Mouse (Mus musculus) lung, embryonic 15.5 days (tissue): ENCODE measurements around the gene Ccdc141. TPM values are rescaled to one million over a fixed set of nuclear protein-coding genes. Genes with fewer than 3 reads are reported as not detected.
A peak's percentile ranks its signal among the peaks of the same experiment; 100 is the strongest.

Experiments used
- ATAC-seq: fragments of 200-750 bp; cut with Nextera tagmentation; 2 replicates; pipeline ENCODE4 v1.8.0; 2017; ENCODE audit warnings: moderate number of reproducible peaks, borderline replicate concordance; ENCODE audit not compliant: low FRiP score, low TSS enrichment; ENCODE audit errors: extremely low read depth
- H3K27ac ChIP-seq: fragments of 300-500 bp; sonication (generic); 2 replicates; pipeline ENCODE4 v1.5.1; 2015; ENCODE audit warnings: moderate library complexity, mild to moderate bottlenecking, inconsistent platforms
- H3K27me3 ChIP-seq: fragments of 300-500 bp; sonication (generic); 2 replicates; pipeline ENCODE4 v1.6.1; 2015; ENCODE audit warnings: inconsistent platforms
- H3K36me3 ChIP-seq: fragments of 300-500 bp; sonication (generic); 2 replicates; pipeline ENCODE4 v1.6.1; 2015; ENCODE audit warnings: inconsistent platforms
- H3K4me1 ChIP-seq: fragments of 300-500 bp; sonication (generic); 2 replicates; pipeline ENCODE4 v1.6.1; 2015; ENCODE audit warnings: inconsistent platforms
- H3K4me2 ChIP-seq: fragments of 300-500 bp; sonication (generic); 2 replicates; pipeline ENCODE4 v1.6.1; 2015; ENCODE audit warnings: inconsistent platforms, mild to moderate bottlenecking, moderate library complexity
- H3K4me3 ChIP-seq: fragments of 300-500 bp; sonication (generic); 2 replicates; pipeline ENCODE4 v1.5.1; 2015; ENCODE audit warnings: mild to moderate bottlenecking, inconsistent platforms
- H3K9ac ChIP-seq: fragments of 300-500 bp; sonication (generic); 2 replicates; pipeline ENCODE4 v1.6.1; 2015; ENCODE audit warnings: inconsistent platforms
- H3K9me3 ChIP-seq: fragments of 300-500 bp; sonication (generic); 2 replicates; pipeline ENCODE4 v1.6.1; 2016; ENCODE audit warnings: inconsistent platforms
- WGBS: fragments of 180-500 bp; shearing (Covaris S2); methylation state at CpG from one replicate; pipeline ENCODE4 v1.1.7; 2015; 5-methylcytosine and 5-hydroxymethylcytosine counted together
- polyA plus RNA-seq: library from polyadenylated mRNA; unstranded; fragments of >200 nt; fragmentation: Nextera tagmentation; extraction: Ambion mirVana; gene quantifications from 2 replicates; pipeline ENCODE4 v1.2.1, GENCODE M21; 2015

Ccdc141 gene
- polyA plus RNA-seq, 1 experiment from 2014 or later: 19.6 TPM

DNA sequence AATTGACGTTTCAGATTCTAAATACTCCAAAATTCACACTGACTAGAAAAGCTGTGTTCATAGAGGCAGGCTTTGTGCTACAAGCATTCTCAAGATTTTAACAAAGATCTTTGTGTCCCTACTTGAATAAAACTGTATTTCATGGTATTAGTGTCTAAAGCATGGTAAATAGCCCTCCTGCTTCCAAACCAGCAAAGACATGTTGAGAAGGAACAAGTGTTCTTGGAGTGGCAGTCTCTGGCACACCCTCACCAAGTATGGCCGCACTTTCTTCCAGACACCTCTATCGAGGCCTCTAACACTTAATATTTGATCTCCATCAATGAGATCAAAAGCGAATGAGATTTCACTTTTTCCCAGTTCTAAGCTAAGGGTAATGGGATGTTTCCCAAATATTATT, 78.7 kb downstream of the Ccdc141 start:
- H3K4me2 ChIP-seq: no peak overlapping the region
- H3K4me1 ChIP-seq: no peaks in the 10 kb centered on the region
- H3K27me3 ChIP-seq: no peaks in the 10 kb centered on the region
- H3K27ac ChIP-seq: peak overlapping the region; percentile 15; the same call in 1 of the 2 replicates
- H3K9me3 ChIP-seq: no peaks in the 10 kb centered on the region
- no peaks in the 10 kb centered on the region for H3K36me3 ChIP-seq
- no peak overlapping the region for H3K4me3 ChIP-seq
- H3K9ac ChIP-seq: no peak overlapping the region
- 69% methylated on average over 4 of the region's 4 CpGs for WGBS
- no peak for ATAC-seq

DNA sequence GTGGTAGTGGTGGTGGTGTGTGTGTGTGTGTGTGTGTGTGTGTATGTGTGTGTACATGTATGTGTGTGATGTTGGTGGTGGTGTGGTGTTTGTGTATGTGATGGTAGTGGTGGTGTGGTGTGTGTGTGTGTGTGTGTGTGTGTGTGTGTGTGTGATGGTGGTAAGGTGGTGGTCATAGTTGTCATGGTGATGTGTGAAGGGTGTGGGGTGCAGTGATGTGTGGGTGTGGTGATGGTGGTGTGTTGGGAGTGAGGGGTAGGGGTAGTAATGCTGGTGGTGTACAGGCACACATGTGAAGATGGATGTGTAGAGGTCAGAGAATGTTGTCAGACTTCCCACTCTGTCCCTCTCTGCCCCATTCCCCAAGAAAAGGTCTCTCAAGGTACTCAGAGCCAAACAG, 85.1 kb downstream of the Ccdc141 start:
- Histone ChIP-seq H3K4me3 (no peak overlapping the region), H3K4me1 (no peaks in the 10 kb centered on the region), H3K36me3 (no peaks in the 10 kb centered on the region), H3K9me3 (no peaks in the 10 kb centered on the region), H3K27ac (no peak overlapping the region), H3K27me3 (no peaks in the 10 kb centered on the region), H3K9ac (no peak overlapping the region), H3K4me2 (no peak overlapping the region)
- no peak for ATAC-seq

DNA sequence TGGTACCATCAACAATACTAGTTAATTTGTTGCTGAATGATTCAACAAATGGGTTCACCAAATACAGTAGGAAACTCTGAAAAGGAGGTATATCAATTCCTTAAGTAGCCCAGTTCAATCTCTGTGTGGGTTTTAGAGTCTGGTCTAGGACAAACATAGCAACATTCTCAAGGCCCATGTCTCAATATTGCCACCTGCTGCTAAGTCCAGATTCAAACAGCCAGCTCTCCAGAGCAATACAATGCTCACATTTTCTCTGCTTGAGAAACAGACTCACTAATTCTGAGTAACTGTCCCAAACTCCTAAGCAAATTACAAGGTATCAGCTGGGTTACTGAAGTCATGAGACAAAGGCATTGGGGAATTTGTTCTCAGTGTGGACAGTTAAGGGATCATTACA, 85.8 kb downstream of the Ccdc141 start:
- Histone ChIP-seq H3K4me1 (no peaks in the 10 kb centered on the region), H3K27me3 (no peaks in the 10 kb centered on the region), H3K9me3 (no peaks in the 10 kb centered on the region), H3K36me3 (no peaks in the 10 kb centered on the region), H3K9ac (no peak overlapping the region), H3K4me2 (no peak overlapping the region), H3K4me3 (no peak overlapping the region), H3K27ac (no peak overlapping the region)
- ATAC-seq: no peak

DNA sequence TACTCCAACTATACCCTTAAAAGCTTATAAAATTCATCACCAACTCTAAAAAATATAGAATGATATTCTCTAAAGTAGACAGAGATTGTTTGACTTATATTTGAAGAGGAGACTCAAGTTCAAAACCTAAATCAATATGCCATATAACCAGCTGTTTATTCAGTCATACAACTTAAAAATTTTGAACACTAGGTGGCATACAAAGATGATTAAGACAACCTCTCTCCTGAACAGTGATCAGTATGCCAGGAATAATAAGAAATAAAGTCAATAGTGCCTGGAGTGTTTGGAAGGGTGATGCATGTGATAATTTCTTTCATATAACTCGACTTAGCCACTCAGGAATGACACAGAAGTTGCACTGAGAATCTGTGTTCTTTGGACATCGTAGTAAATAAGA, 89.3 kb downstream of the Ccdc141 start:
- no peak for ATAC-seq
- Histone ChIP-seq H3K9me3 (no peaks in the 10 kb centered on the region), H3K4me3 (no peak overlapping the region), H3K36me3 (no peaks in the 10 kb centered on the region), H3K27ac (no peak overlapping the region), H3K4me1 (no peaks in the 10 kb centered on the region), H3K4me2 (no peak overlapping the region), H3K9ac (no peak overlapping the region), H3K27me3 (no peaks in the 10 kb centered on the region)
- 61% methylated on average over 2 of the region's 2 CpGs for WGBS

DNA sequence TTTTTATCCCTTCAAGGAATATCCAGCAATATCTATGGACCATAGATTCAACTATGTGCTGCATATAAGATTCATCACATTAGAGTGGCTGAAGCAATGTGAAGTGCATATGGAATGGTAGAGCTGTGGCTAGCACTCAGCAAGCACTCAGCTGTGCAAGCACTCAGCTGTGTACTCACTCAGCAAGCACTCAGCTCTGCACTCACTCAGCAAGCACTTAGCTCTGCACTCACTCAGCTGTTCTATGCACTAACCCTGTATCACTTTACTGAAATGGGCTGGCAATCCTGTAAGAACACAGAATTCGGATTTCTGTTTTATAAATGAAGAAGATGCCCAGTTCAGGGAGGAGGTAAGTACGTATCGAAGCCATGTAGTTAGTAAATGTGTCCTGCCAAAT, 89.8 kb downstream of the Ccdc141 start:
- H3K27ac ChIP-seq: no peak overlapping the region
- no peaks in the 10 kb centered on the region for H3K36me3 ChIP-seq
- ATAC-seq: no peak
- H3K27me3 ChIP-seq: no peaks in the 10 kb centered on the region
- no peak overlapping the region for H3K9ac ChIP-seq
- H3K4me2 ChIP-seq: no peak overlapping the region
- no peaks in the 10 kb centered on the region for H3K4me1 ChIP-seq
- no peak overlapping the region for H3K4me3 ChIP-seq
- H3K9me3 ChIP-seq: no peaks in the 10 kb centered on the region
- 88% methylated on average over 3 of the region's 3 CpGs for WGBS

DNA sequence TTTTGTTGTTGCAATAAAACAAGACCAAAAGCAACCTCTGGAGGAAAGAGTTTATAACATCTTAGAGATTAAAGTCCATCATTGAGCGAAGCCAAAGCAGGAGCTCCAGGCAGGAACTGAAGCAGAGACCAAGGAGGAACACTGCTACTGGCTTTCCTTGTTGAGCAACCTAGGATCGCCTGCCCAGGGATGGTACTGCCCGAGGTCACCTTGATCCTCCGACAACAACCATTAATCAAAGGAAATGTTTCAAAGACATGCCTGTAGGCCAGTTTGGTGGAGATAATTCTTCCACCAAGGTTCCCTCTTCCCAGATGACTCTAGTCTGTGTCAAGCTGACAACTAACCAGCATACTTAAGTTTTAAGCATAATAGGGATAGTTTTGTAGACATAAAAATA, 91.7 kb downstream of the Ccdc141 start:
- Histone ChIP-seq H3K4me2 (no peak overlapping the region), H3K9ac (no peak overlapping the region), H3K9me3 (no peaks in the 10 kb centered on the region), H3K27me3 (no peaks in the 10 kb centered on the region), H3K4me1 (peaks cover 2% of the 10 kb centered on the region; the same call in 1 of the 2 replicates), H3K27ac (no peak overlapping the region), H3K36me3 (no peaks in the 10 kb centered on the region), H3K4me3 (no peak overlapping the region)
- no peak for ATAC-seq
- WGBS: 73% methylated on average over 4 of the region's 4 CpGs

DNA sequence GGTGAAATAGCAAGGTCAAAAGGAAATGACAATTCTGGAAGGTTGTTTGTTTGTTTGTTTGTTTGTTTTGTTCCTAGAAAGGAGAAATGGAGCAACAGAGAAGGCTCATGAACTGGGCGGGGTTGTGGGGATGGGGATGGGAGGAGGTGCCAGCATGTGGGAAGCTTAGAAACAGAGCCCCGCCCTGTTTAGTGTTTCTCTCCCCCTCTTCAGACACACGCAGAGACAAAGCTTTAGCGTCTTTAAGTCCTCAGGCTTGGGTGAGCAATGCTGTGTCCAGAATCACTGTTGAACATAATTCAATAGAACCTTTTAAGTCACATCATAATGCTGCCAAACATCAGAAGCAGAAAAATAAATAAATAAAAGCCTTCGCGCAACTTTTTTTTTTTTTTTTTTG, 96.1 kb downstream of the Ccdc141 start:
- Histone ChIP-seq H3K4me1 (peaks cover 2% of the 10 kb centered on the region; the same call in 1 of the 2 replicates), H3K27me3 (no peaks in the 10 kb centered on the region), H3K4me3 (no peak overlapping the region), H3K36me3 (no peaks in the 10 kb centered on the region), H3K27ac (no peak overlapping the region), H3K4me2 (no peak overlapping the region), H3K9ac (no peak overlapping the region), H3K9me3 (no peaks in the 10 kb centered on the region)
- 48% methylated on average over 6 of the region's 6 CpGs for WGBS
- ATAC-seq: no peak

DNA sequence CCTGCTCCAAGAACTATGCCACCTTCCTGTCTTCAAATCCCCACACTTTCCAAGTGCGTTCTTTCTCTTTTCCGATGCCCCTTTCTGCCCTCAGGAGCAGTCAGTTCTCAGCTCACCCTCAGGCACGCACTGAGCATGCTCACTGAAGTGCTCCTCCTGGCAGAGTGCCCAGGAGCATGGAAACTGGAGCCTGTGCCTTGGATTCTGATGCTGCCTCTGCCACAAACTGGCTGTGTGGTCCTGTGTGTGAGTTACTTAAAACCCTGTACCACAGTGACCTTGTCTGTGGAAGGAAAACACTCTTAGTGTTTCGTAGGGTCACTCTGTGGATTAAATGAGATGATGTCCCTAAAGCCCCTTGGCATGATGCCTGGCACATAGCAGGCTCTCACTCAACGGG, 96.5 kb downstream of the Ccdc141 start:
- Histone ChIP-seq H3K27ac (no peak overlapping the region), H3K4me1 (peaks cover 2% of the 10 kb centered on the region; the same call in 1 of the 2 replicates), H3K4me2 (no peak overlapping the region), H3K27me3 (no peaks in the 10 kb centered on the region), H3K9ac (no peak overlapping the region), H3K36me3 (no peaks in the 10 kb centered on the region), H3K4me3 (no peak overlapping the region), H3K9me3 (no peaks in the 10 kb centered on the region)
- no peak; the same call in 1 of the 2 replicates for ATAC-seq
- 62% methylated on average over 5 of the region's 5 CpGs for WGBS

DNA sequence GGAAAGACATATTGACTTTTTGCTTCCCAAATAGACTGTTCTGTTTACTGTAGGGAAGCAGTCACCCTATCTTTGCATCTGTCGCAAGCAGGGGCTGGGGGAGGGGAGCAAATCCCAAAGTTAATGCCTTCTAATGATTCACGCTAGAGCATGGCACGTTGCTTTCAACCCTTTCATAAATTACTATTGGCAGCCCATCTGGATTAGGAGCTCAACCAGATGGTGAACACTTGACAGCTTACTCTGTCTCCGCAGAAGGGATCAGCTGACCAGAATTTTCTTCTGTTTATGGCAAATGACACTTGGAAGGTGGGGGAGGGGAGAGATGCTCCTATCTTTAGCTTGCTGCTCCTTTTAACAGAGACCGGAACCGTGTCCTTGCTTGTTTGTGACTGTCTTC, 105.1 kb downstream of the Ccdc141 start:
- H3K9me3 ChIP-seq: no peaks in the 10 kb centered on the region
- H3K4me1 ChIP-seq: peaks cover 5% of the 10 kb centered on the region; the same call in 1 of the 2 replicates
- no peaks in the 10 kb centered on the region for H3K36me3 ChIP-seq
- no peak overlapping the region for H3K27ac ChIP-seq
- no peak overlapping the region for H3K4me3 ChIP-seq
- H3K27me3 ChIP-seq: no peaks in the 10 kb centered on the region
- 23% methylated on average over 6 of the region's 6 CpGs for WGBS
- no peak overlapping the region for H3K4me2 ChIP-seq
- ATAC-seq: no peak
- no peak overlapping the region for H3K9ac ChIP-seq

DNA sequence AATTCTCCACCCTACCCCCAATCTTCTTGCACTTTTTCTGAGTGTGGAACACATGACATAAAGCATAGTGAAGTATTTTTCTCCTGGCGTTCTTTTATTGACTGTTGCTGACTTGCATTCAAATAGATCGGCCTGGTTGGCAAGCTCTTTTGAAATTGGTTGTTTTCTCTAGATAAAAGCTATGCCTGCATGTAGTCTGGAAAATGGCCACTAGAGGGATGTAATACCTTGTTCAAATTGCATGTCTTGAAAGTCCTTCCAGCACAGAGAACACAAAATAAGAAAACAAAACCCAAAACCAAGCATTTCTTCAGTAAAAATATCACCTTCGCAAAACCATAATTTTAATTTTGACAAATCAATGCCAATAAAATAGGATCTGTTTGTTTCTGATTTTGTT, 108.6 kb downstream of the Ccdc141 start:
- no peaks in the 10 kb centered on the region for H3K9me3 ChIP-seq
- no peak overlapping the region for H3K9ac ChIP-seq
- no peaks in the 10 kb centered on the region for H3K27me3 ChIP-seq
- no peak overlapping the region for H3K4me3 ChIP-seq
- H3K36me3 ChIP-seq: no peaks in the 10 kb centered on the region
- peaks cover 5% of the 10 kb centered on the region; the same call in 1 of the 2 replicates for H3K4me1 ChIP-seq
- H3K27ac ChIP-seq: no peak overlapping the region
- 30% methylated on average over 3 of the region's 3 CpGs for WGBS
- H3K4me2 ChIP-seq: no peak overlapping the region
- no peak for ATAC-seq

DNA sequence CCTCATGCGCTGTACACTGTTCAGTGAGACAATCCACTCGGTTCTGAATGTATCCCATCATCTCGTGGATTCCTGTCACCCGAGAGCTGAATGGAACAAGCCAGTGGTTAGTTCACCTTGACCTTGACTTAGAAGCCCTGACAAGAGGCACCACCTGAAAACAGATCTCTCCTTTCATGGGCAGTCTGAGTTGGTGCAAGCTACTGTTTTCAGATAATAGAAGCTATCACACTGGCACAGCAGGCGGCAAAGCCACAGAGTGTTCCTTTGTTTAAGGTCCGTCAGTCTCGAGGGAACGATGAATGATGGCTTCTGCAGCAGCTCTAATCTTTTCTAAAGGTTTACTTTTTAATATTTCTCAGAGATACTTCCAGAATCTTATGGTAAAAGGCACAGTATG, 110.8 kb downstream of the Ccdc141 start:
- Histone ChIP-seq H3K27me3 (no peaks in the 10 kb centered on the region), H3K4me1 (no peaks in the 10 kb centered on the region), H3K4me2 (no peak overlapping the region), H3K27ac (no peak overlapping the region), H3K4me3 (no peak overlapping the region), H3K9ac (no peak overlapping the region), H3K36me3 (no peaks in the 10 kb centered on the region), H3K9me3 (no peaks in the 10 kb centered on the region)
- ATAC-seq: no peak
- WGBS: 57% methylated on average over 8 of the region's 8 CpGs

DNA sequence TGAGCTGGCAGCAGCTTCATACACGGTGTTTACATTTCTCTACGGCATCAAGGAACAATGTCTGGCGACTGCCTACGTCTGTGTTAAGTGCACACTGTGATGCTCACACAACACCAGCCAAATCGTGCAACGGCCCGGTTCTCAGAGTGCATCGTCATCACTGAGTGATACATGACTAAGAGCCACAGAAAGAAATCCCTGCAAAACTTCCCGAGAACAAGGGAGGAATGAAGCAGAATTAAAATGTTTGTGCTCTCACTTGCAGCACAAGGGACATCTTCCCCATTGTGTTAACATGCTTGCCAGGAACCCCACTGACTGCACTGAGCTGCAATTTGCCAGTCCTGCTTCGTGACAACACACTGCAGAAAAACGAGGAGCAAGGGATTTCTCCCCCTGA, 114.1 kb downstream of the Ccdc141 start:
- 43% methylated on average over 11 of the region's 11 CpGs for WGBS
- H3K36me3 ChIP-seq: no peaks in the 10 kb centered on the region
- H3K4me2 ChIP-seq: no peak overlapping the region
- no peaks in the 10 kb centered on the region for H3K9me3 ChIP-seq
- no peak for ATAC-seq
- H3K27ac ChIP-seq: no peak overlapping the region
- no peak overlapping the region for H3K9ac ChIP-seq
- H3K4me1 ChIP-seq: no peaks in the 10 kb centered on the region
- H3K27me3 ChIP-seq: no peaks in the 10 kb centered on the region
- H3K4me3 ChIP-seq: no peak overlapping the region

DNA sequence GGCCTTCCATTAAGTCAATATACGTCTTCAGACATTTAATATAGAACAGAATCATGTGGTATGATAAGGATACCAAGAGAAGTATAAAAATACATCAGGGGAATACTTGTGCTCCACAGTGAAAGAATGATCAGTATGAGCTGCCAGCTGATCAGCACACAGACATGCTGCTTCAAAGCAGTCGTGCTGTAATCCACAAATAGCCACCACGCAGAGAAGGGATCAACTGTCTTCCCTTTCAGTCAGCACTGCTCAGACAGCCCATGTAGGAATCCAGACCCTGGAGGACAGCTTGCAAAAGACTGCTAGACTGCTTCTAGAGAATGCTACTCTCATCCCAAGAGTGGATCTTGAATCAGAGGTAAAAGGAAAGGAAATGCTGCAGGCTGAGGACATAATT, 127.5 kb downstream of the Ccdc141 start:
- ATAC-seq: no peak
- no peak overlapping the region for H3K4me2 ChIP-seq
- no peaks in the 10 kb centered on the region for H3K36me3 ChIP-seq
- H3K4me3 ChIP-seq: no peak overlapping the region
- no peak overlapping the region for H3K27ac ChIP-seq
- H3K9ac ChIP-seq: no peak overlapping the region
- H3K9me3 ChIP-seq: no peaks in the 10 kb centered on the region
- H3K27me3 ChIP-seq: no peaks in the 10 kb centered on the region
- WGBS: 74% methylated on average over 3 of the region's 3 CpGs
- no peaks in the 10 kb centered on the region for H3K4me1 ChIP-seq
